Mouse (Mus musculus) ovary, postnatal 14 days (tissue): ENCODE measurements around the gene Cdh24.
A peak's percentile ranks its signal among the peaks of the same experiment; 100 is the strongest.

Source experiments
- DNase-seq: peaks from one replicate; pipeline ENCODE4 v3.0.0; 2022; ENCODE audit warnings: low spot score

The Cdh24 gene

GRCm38 (mm10) chr14:54605752-54606321 is 35.3 kb downstream of the Cdh24 start, which contains the start of gene 4931414P19Rik:
Gene 4931414P19Rik (minus strand): TSS chr14:54605993.
- peak; percentile 68 for DNase-seq

DNA sequence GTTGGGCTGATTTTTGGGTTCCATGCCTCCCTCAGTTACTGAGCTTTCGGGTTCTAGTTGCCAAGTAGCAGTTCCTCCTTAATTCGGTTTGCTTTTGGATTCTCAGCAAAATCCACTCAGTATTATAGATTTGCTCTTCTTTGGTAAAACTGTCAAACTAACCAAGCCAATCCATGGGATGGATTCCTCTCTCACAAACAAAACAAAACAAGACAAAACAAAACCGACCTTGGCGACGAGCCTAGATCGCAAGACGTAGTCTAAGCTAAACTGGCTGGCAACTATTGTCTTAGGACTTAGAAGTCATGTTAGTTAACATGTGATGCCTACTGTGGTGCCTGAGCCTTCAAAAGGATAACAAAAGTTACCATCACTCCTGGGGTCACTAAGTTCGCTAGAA is 37.5 kb downstream of the Cdh24 start:
- no peak for DNase-seq

DNA sequence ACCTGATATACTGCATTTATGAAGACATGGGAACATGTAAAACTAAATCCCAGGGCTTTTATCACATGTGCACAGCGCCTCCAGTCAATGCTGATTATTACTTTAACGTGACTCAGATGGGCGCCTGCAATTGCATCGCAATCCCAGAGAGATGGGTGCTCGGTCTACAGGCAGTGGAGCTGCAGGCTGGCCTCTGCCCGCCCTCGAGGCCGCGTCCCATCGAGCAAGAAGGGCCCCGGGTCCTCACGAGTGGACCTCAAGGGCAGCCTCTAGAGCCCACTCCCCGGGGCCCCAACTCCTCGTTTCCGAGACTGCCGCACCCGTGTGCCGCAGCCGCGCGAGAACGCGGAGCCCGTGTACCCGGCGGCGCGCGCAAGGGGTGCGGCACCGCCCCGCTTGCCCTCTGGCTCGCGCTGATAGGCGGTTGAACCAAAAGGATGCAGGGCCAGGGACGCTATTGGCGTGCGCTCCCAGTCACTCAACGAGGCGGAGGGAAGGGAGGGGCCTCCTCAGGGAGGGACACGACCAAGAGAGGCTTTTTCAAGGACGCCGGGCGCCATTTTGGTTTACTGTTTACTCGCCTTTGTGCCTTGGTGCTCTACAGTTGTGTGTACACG is 38.0 kb downstream of the Cdh24 start:
- DNase-seq, result peak; percentile 89

DNA sequence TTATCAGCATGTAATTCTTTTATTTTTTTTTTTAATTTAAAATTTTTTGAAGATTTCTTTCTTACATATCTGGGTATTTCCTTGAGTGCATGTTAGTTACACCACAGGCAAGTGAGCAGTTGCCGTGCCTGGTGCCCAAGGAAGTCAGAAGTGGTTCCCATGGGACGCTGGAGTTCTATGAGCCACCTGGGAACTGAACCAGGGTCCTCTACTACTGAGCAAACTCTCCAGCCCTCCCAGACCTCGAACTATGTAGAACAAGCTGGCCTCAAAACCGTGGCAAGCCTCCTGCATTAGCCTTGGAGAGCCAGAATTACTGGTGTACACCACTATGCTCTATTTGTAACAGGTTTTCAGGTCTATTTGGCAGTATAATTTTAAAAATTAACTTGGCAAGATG is 38.6 kb downstream of the Cdh24 start:
- no peak for DNase-seq

DNA sequence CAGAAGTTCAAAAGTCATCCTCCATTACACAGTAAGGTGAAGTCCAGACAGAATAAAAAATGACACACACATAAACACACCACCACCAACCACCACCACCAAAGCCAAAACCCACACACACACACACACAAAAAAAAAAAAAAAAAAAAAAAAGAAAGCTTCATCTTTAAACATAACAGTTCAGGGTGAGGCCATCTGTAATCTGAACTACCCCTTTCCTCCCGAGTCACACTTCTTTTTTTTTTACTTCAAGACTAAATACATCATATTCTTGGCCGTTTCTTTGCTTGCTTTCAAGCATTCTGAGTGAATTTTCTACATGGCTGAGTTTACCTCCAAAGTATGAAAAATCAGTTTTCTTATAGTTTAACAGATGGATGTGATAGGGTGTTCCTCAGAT is 39.6 kb downstream of the Cdh24 start:
- DNase-seq, result no peak

- DNase-seq, result no peak
Observed at GRCm38 (mm10) chr14:54597084-54597483, 44.1 kb downstream of the Cdh24 start.

- DNase-seq, result no peak
Observed at GRCm38 (mm10) chr14:54594631-54595414, 46.3 kb downstream of the Cdh24 start.

DNA sequence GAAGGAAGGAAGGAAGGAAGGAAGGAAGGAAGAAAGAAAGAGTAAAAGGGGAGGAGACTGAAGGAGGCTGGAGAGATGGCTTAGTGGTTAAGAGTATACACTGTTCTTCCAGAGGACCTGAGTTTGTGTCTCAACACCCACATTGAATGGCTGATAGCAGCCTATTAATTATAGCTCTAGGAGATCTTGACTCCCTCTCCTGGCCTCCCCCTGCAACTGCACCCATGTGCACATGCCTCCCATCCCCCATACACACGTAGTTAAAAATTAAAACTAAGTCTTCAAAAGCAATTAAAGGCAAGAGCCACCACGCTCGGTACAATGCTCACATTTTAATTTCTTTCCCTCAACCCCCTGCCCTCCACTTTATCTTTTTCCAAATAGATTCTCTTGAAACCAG is 47.1 kb downstream of the Cdh24 start:
- no peak for DNase-seq

- peak; percentile 39 for DNase-seq
Observed at GRCm38 (mm10) chr14:54592319-54592934, 48.7 kb downstream of the Cdh24 start.

GRCm38 (mm10) chr14:54591056-54591455 is 50.1 kb downstream of the Cdh24 start:
- no peak for DNase-seq

- DNase-seq, result peak; percentile 66
Observed at GRCm38 (mm10) chr14:54583681-54584338, 57.4 kb downstream of the Cdh24 start.

GRCm38 (mm10) chr14:54582536-54582935 is 58.6 kb downstream of the Cdh24 start:
- no peak for DNase-seq
